Mouse (Mus musculus) stomach, embryonic 16.5 days (tissue): Measurements from ENCODE around the gene Hspa5. TPM values are rescaled to one million over a fixed set of nuclear protein-coding genes. Genes with fewer than 3 reads are reported as not detected.

Source experiments
- ATAC-seq: fragments of 200-750 bp; cut with Nextera tagmentation; 2 replicates; pipeline ENCODE4 v1.8.0; 2017; ENCODE audit warnings: moderate number of reproducible peaks, moderate TSS enrichment; ENCODE audit not compliant: insufficient read depth, low FRiP score
- H3K27ac ChIP-seq: fragments of 300-500 bp; sonication (generic); 2 replicates; pipeline ENCODE4 v1.5.1; 2014; ENCODE audit warnings: low read length
- H3K27me3 ChIP-seq: fragments of 300-500 bp; sonication (generic); 2 replicates; pipeline ENCODE4 v1.6.1; 2014; ENCODE audit warnings: low read length, control low read depth, mixed read lengths; ENCODE audit not compliant: control insufficient read depth, insufficient read depth
- H3K36me3 ChIP-seq: fragments of 300-500 bp; sonication (generic); 2 replicates; pipeline ENCODE4 v1.6.1; 2014; ENCODE audit warnings: low read length; ENCODE audit not compliant: control insufficient read depth, insufficient read depth
- H3K4me1 ChIP-seq: fragments of 300-500 bp; sonication (generic); 2 replicates; pipeline ENCODE4 v1.6.1; 2014; ENCODE audit warnings: low read length, control low read depth, mixed read lengths; ENCODE audit not compliant: control insufficient read depth, insufficient read depth
- H3K4me2 ChIP-seq: fragments of 300-500 bp; sonication (generic); 2 replicates; pipeline ENCODE4 v1.6.1; 2014; ENCODE audit warnings: low read depth, low read length, mixed read lengths
- H3K4me3 ChIP-seq: fragments of 300-500 bp; sonication (generic); replicated peaks from 2 replicates; pipeline ENCODE4 v1.5.1; 2014; ENCODE audit warnings: mild to moderate bottlenecking, low read length
- H3K9ac ChIP-seq: fragments of 300-500 bp; sonication (generic); 2 replicates; pipeline ENCODE4 v1.6.1; 2014; ENCODE audit warnings: low read length
- H3K9me3 ChIP-seq: fragments of 300-500 bp; sonication (generic); replicated peaks from 2 replicates; pipeline ENCODE4 v1.6.1; 2016; ENCODE audit warnings: low read length, control low read depth; ENCODE audit not compliant: control insufficient read depth
- WGBS: fragments of 180-500 bp; shearing (Covaris S2); extraction: QIAGEN DNeasy Blood & Tissue Kit; methylation state at CpG from one replicate; pipeline ENCODE4 v1.1.7; 2014; 5-methylcytosine and 5-hydroxymethylcytosine counted together
- polyA plus RNA-seq: library from polyadenylated mRNA; unstranded; fragments of >200 nt; fragmentation: Nextera tagmentation; extraction: Ambion mirVana; gene quantifications from 2 replicates; pipeline ENCODE4 v1.2.1, GENCODE M21; 2015

The Hspa5 gene
- polyA plus RNA-seq, 1 experiment from 2014 or later: 941 TPM

- Histone ChIP-seq H3K4me3 (no peak overlapping the region), H3K27ac (no peak overlapping the region), H3K4me2 (no peak overlapping the region), H3K27me3 (no peaks in the 10 kb centered on the region), H3K36me3 (no peaks in the 10 kb centered on the region), H3K9me3 (no peaks in the 10 kb centered on the region), H3K9ac (no peak overlapping the region), H3K4me1 (no peaks in the 10 kb centered on the region)
- ATAC-seq: no peak
- 46% methylated on average over 2 of the region's 2 CpGs for WGBS
Observed at GRCm38 (mm10) chr2:34762872-34763271, 8.9 kb upstream of the Hspa5 start.

GRCm38 (mm10) chr2:34764801-34765200, 7.0 kb upstream of the Hspa5 start:
- no peak for ATAC-seq
- WGBS: 58% methylated on average over 12 of the region's 12 CpGs
- H3K36me3 ChIP-seq: no peaks in the 10 kb centered on the region

GRCm38 (mm10) chr2:34770049-34770448, 1.7 kb upstream of the Hspa5 start:
- no peak for ATAC-seq
- H3K4me2 ChIP-seq: no peak overlapping the region
- H3K27me3 ChIP-seq: no peaks in the 10 kb centered on the region
- peak overlapping the region; percentile 31; the same call in 1 of the 2 replicates for H3K27ac ChIP-seq
- peaks cover 25% of the 10 kb centered on the region for H3K4me1 ChIP-seq
- no peak overlapping the region for H3K4me3 ChIP-seq
- WGBS: 83% methylated on average over 2 of the region's 2 CpGs
- H3K9ac ChIP-seq: no peak overlapping the region
- no peaks in the 10 kb centered on the region for H3K9me3 ChIP-seq
- peaks cover 15% of the 10 kb centered on the region for H3K36me3 ChIP-seq

More at GRCm38 (mm10) chr2:34764801-34765200, 7.0 kb upstream of the Hspa5 start:
- Histone ChIP-seq H3K4me2 (no peak overlapping the region), H3K9me3 (no peaks in the 10 kb centered on the region), H3K4me1 (no peaks in the 10 kb centered on the region), H3K9ac (no peak overlapping the region), H3K27ac (no peak overlapping the region), H3K27me3 (no peaks in the 10 kb centered on the region), H3K4me3 (no peak overlapping the region)

GRCm38 (mm10) chr2:34770951-34771350, 819 bp upstream of the Hspa5 start:
- Histone ChIP-seq H3K4me3 (peak overlapping the region; percentile 94), H3K9ac (peak overlapping the region; percentile 95), H3K27ac (peak overlapping the region; percentile 93), H3K4me1 (peaks cover 33% of the 10 kb centered on the region), H3K4me2 (peak overlapping the region; percentile 73), H3K36me3 (peaks cover 23% of the 10 kb centered on the region), H3K9me3 (no peaks in the 10 kb centered on the region), H3K27me3 (no peaks in the 10 kb centered on the region)
- WGBS: 4% methylated on average over 6 of the region's 6 CpGs
- ATAC-seq: no peak

GRCm38 (mm10) chr2:34772252-34773235, 774 bp downstream of the Hspa5 start:
- 2% methylated on average over 50 of the region's 50 CpGs for WGBS
- Histone ChIP-seq H3K27ac (peak overlapping the region; percentile 90), H3K36me3 (peaks cover 30% of the 10 kb centered on the region), H3K27me3 (no peaks in the 10 kb centered on the region), H3K9ac (peak overlapping the region; percentile 97), H3K4me1 (peaks cover 41% of the 10 kb centered on the region), H3K9me3 (no peaks in the 10 kb centered on the region), H3K4me3 (peak overlapping the region; percentile 90), H3K4me2 (peak overlapping the region; percentile 81)
- ATAC-seq: no peak; the same call in 1 of the 2 replicates

GRCm38 (mm10) chr2:34773673-34774072, 1.9 kb downstream of the Hspa5 start:
- no peak overlapping the region for H3K27ac ChIP-seq
- H3K27me3 ChIP-seq: no peaks in the 10 kb centered on the region
- 84% methylated on average over 4 of the region's 4 CpGs for WGBS
- H3K36me3 ChIP-seq: peaks cover 30% of the 10 kb centered on the region
- H3K4me2 ChIP-seq: peak overlapping the region; percentile 81
- H3K4me1 ChIP-seq: peaks cover 41% of the 10 kb centered on the region
- peak overlapping the region; percentile 97; the same call in 1 of the 2 replicates for H3K9ac ChIP-seq
- H3K4me3 ChIP-seq: peak overlapping the region; percentile 90
- no peak for ATAC-seq
- no peaks in the 10 kb centered on the region for H3K9me3 ChIP-seq

- no peaks in the 10 kb centered on the region for H3K27me3 ChIP-seq
- H3K4me1 ChIP-seq: peaks cover 41% of the 10 kb centered on the region
- H3K4me3 ChIP-seq: peak overlapping the region; percentile 90
- H3K9ac ChIP-seq: peak overlapping the region; percentile 46; the same call in 1 of the 2 replicates
- WGBS: 84% methylated on average over 6 of the region's 6 CpGs
- H3K27ac ChIP-seq: no peak overlapping the region
- H3K4me2 ChIP-seq: peak overlapping the region; percentile 81
- no peaks in the 10 kb centered on the region for H3K9me3 ChIP-seq
- no peak for ATAC-seq
- H3K36me3 ChIP-seq: peaks cover 32% of the 10 kb centered on the region
Observed at GRCm38 (mm10) chr2:34774493-34774892, 2.7 kb downstream of the Hspa5 start.

GRCm38 (mm10) chr2:34777237-34777868, 5.6 kb downstream of the Hspa5 start:
- H3K27ac ChIP-seq: no peak overlapping the region
- H3K27me3 ChIP-seq: no peaks in the 10 kb centered on the region
- peaks cover 37% of the 10 kb centered on the region for H3K4me1 ChIP-seq
- no peaks in the 10 kb centered on the region for H3K9me3 ChIP-seq
- no peak overlapping the region for H3K9ac ChIP-seq
- no peak for ATAC-seq
- H3K4me3 ChIP-seq: 0 out of 2 replicates have a peak overlapping the region, but pooled peaks have one; percentile 2
- 39% methylated on average over 1 of the region's 1 CpGs for WGBS
- H3K36me3 ChIP-seq: peaks cover 37% of the 10 kb centered on the region
- no peak overlapping the region; the same call in 1 of the 2 replicates for H3K4me2 ChIP-seq
